Comparison of ENCODE assay signal across 9 mouse cellular contexts in the genomic region with DNA sequence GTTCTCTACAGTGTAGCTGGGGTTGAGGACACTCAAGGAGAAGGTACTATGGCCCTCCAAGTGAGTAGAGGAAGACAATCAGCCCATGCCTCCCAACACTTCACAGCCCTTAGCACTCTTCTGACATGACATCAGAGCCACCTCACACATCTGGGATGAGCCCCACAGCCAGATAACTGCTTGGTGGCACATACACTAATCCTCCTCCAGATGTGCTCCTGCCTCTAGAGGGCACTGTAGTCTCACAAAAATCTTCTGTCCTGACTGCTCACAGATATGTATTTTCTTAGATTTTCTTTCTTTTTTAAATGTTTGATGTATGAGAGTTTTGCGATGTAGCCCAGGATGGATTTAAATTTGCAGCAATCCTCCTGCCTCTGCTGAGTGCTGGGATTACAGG. TPM values are rescaled to one million over a fixed set of nuclear protein-coding genes. Genes with fewer than 3 reads are reported as not detected.
DNase-seq lines count a peak whose midpoint lies in the region; ATAC-seq lines count a peak whose summit lies in the region.
"Had no signal": no experiment of that assay in that cellular context is flagged by ENCODE, and none has a peak within 500 bp of the region (broad histone marks: within the 10 kb centered on the region; RNA-seq: fewer than 3 reads in every experiment).

No protein-coding gene starts in this region.

- H3K9me3 ChIP-seq in intestine, embryonic 16.5 days (ENCODE audit: control insufficient read depth, low read length) = no peaks in the 10 kb centered on the region
- H3K9me3 ChIP-seq: neural tube, embryonic 12.5 days had no signal

- no peak overlapping the region for H3K4me2 ChIP-seq in intestine, embryonic 16.5 days (ENCODE audit: low read depth, low read length)
- H3K4me2 ChIP-seq: neural tube, embryonic 12.5 days had no signal

- H3K27ac ChIP-seq in intestine, embryonic 16.5 days (ENCODE audit: low read length) = no peak overlapping the region
- H3K27ac ChIP-seq: neural tube, embryonic 12.5 days had no signal

- peak; percentile 32; the same call in 1 of the 2 replicates for ATAC-seq in intestine, embryonic 16.5 days

- no peak overlapping the region for H3K9ac ChIP-seq in intestine, embryonic 16.5 days (ENCODE audit: low read depth, low read length)
- H3K9ac ChIP-seq: neural tube, embryonic 12.5 days had no signal

- no peak overlapping the region for H3K4me3 ChIP-seq in intestine, embryonic 16.5 days (ENCODE audit: low read length)
- H3K4me3 ChIP-seq: neural tube, embryonic 12.5 days had no signal

- H3K4me1 ChIP-seq in intestine, embryonic 16.5 days (ENCODE audit: control insufficient read depth, insufficient read depth, low read length) = no peaks in the 10 kb centered on the region
- H3K4me1 ChIP-seq: neural tube, embryonic 12.5 days had no signal

- peak; percentile 59 to 68 for DNase-seq in cerebellum, postnatal 10 days
- no peak for DNase-seq in cerebellum, adult 9-11 months
- DNase-seq in ovary, postnatal 14 days (ENCODE audit: low spot score) = peak; percentile 41
- no peak for DNase-seq in ovary, postnatal 10 days (ENCODE audit: low spot score)
- peak; percentile 68 for DNase-seq in c-Kit-positive CD71-positive TER-119-positive erythroid progenitor cells, embryonic 14.5 days (ENCODE audit: low spot score)
- DNase-seq in lung, postnatal 25 days (ENCODE audit: low spot score) = peak; percentile 73
- peak; percentile 68 for DNase-seq in thymus, postnatal 25 days

- peaks cover 21% of the 10 kb centered on the region; the same call in 1 of the 2 replicates for H3K36me3 ChIP-seq in intestine, embryonic 16.5 days (ENCODE audit: control insufficient read depth, insufficient read depth, low read length)

- whole genome bisulfite sequencing in intestine, embryonic 16.5 days = 88% methylated on average over 1 of the region's 1 CpGs

- no peaks in the 10 kb centered on the region for H3K27me3 ChIP-seq in intestine, embryonic 16.5 days (replicated peaks; ENCODE audit: control insufficient read depth, insufficient read depth, low read length)
- H3K27me3 ChIP-seq: neural tube, embryonic 12.5 days had no signal

RNA-seq across cellular contexts. Expression of a gene that starts 11.1 kb away (rescaled TPM):
- polyA plus RNA-seq in intestine, embryonic 16.5 days (2015; fragmentation: Nextera tagmentation; extraction: Ambion mirVana) = 238 and 263 TPM in 2 replicates

RNA-seq across cellular contexts. Expression of a gene that starts 24.2 kb away (rescaled TPM):
- 9.6 and 11.1 TPM in 2 replicates for polyA plus RNA-seq in intestine, embryonic 16.5 days (2015; fragmentation: Nextera tagmentation; extraction: Ambion mirVana)

Comparison
In these comparisons a context has a peak if more than half of its experiments do, and no peak if none do; other contexts are left out.
1. DNase-seq: peak in cerebellum, postnatal 10 days (2 of 2), ovary, postnatal 14 days (single experiment), c-Kit-positive CD71-positive TER-119-positive erythroid progenitor cells, embryonic 14.5 days (single experiment), lung, postnatal 25 days (single experiment) and thymus, postnatal 25 days (single experiment); none in cerebellum, adult 9-11 months (single experiment) and ovary, postnatal 10 days (single experiment).